Mouse (Mus musculus) embryonic facial prominence, embryonic 13.5 days (tissue): Measurements from ENCODE around the gene Gm43064. TPM values are rescaled to one million over a fixed set of nuclear protein-coding genes. Genes with fewer than 3 reads are reported as not detected.
"Not testable (repeated sequence)": the region's sequence is repeated elsewhere in the genome, so short reads cannot be mapped to it uniquely, and the experiment has no call there.

Experiments
- ATAC-seq: fragments of 200-750 bp; cut with Nextera tagmentation; 2 replicates; pipeline ENCODE4 v1.8.0; 2017; ENCODE audit warnings: low read depth; ENCODE audit not compliant: insufficient number of reproducible peaks, insufficient read depth, low FRiP score, low TSS enrichment
- H3K27ac ChIP-seq: fragments of 300-500 bp; sonication (generic); 2 replicates; pipeline ENCODE4 v1.5.1; 2015; ENCODE audit warnings: moderate library complexity, mild to moderate bottlenecking, inconsistent platforms
- H3K27me3 ChIP-seq: fragments of 300-500 bp; sonication (generic); 2 replicates; pipeline ENCODE4 v1.6.1; 2015; ENCODE audit warnings: mild to moderate bottlenecking, inconsistent platforms
- H3K36me3 ChIP-seq: fragments of 300-500 bp; sonication (generic); 2 replicates; pipeline ENCODE4 v1.6.1; 2015; ENCODE audit warnings: mild to moderate bottlenecking, inconsistent platforms
- H3K4me1 ChIP-seq: fragments of 300-500 bp; sonication (generic); 2 replicates; pipeline ENCODE4 v1.6.1; 2015; ENCODE audit warnings: inconsistent platforms
- H3K4me2 ChIP-seq: fragments of 300-500 bp; sonication (generic); 2 replicates; pipeline ENCODE4 v1.6.1; 2015; ENCODE audit warnings: moderate library complexity, mild to moderate bottlenecking, inconsistent platforms
- H3K4me3 ChIP-seq: fragments of 300-500 bp; sonication (generic); 2 replicates; pipeline ENCODE4 v1.5.1; 2015; ENCODE audit warnings: mild to moderate bottlenecking, inconsistent platforms
- H3K9ac ChIP-seq: fragments of 300-500 bp; sonication (generic); 2 replicates; pipeline ENCODE4 v1.6.1; 2015; ENCODE audit warnings: mild to moderate bottlenecking, inconsistent platforms
- H3K9me3 ChIP-seq: fragments of 300-500 bp; sonication (generic); 2 replicates; pipeline ENCODE4 v1.6.1; 2016; ENCODE audit warnings: inconsistent platforms
- WGBS: fragments of 180-500 bp; shearing (Covaris S2); methylation state at CpG from one replicate; pipeline ENCODE4 v1.1.7; 2015; ENCODE audit warnings: mixed read lengths; 5-methylcytosine and 5-hydroxymethylcytosine counted together
- polyA plus RNA-seq: library from polyadenylated mRNA; unstranded; fragments of >200 nt; fragmentation: Nextera tagmentation; extraction: Ambion mirVana; gene quantifications from 2 replicates; pipeline ENCODE4 v1.2.1, GENCODE M21; 2015

The Gm43064 gene
- polyA plus RNA-seq, 1 experiment from 2014 or later = 0.24 TPM

GRCm38 (mm10) chr3:103782844-103783609 is 26.3 kb upstream of the Gm43064 start:
- Histone ChIP-seq H3K4me1 (peaks cover 13% of the 10 kb centered on the region), H3K4me2 (no peak overlapping the region), H3K9me3 (no peaks in the 10 kb centered on the region), H3K27me3 (no peaks in the 10 kb centered on the region), H3K9ac (no peak overlapping the region), H3K27ac (no peak overlapping the region), H3K36me3 (peaks cover 4% of the 10 kb centered on the region; the same call in 1 of the 2 replicates), H3K4me3 (no peak overlapping the region)
- no peak for ATAC-seq
- WGBS = 81% methylated on average over 4 of the region's 4 CpGs

- ATAC-seq = no peak
- no peaks in the 10 kb centered on the region for H3K36me3 ChIP-seq
- H3K9me3 ChIP-seq = no peaks in the 10 kb centered on the region
- peaks cover 33% of the 10 kb centered on the region for H3K4me1 ChIP-seq
- no peaks in the 10 kb centered on the region for H3K27me3 ChIP-seq
- 68% methylated on average over 7 of the region's 7 CpGs for WGBS
- no peak overlapping the region for H3K9ac ChIP-seq
- 0 out of 2 replicates have a peak overlapping the region, but pooled peaks have one; percentile 28 for H3K27ac ChIP-seq
- H3K4me3 ChIP-seq = no peak overlapping the region
- H3K4me2 ChIP-seq = no peak overlapping the region
These were observed 22.1 kb upstream of the Gm43064 start for GRCm38 (mm10) chr3:103787225-103787624.

- H3K9ac ChIP-seq = no peak overlapping the region
- no peak overlapping the region for H3K27ac ChIP-seq
- no peaks in the 10 kb centered on the region for H3K27me3 ChIP-seq
- no peak for ATAC-seq
- H3K36me3 ChIP-seq = no peaks in the 10 kb centered on the region
- WGBS = 67% methylated on average over 7 of the region's 7 CpGs
- H3K4me3 ChIP-seq = peak overlapping the region; percentile 94
- H3K9me3 ChIP-seq = no peaks in the 10 kb centered on the region
- H3K4me1 ChIP-seq = peaks cover 26% of the 10 kb centered on the region
- H3K4me2 ChIP-seq = peak overlapping the region; percentile 72
These were observed 20.3 kb upstream of the Gm43064 start for GRCm38 (mm10) chr3:103789096-103789495.

GRCm38 (mm10) chr3:103789891-103790345 is 19.5 kb upstream of the Gm43064 start:
- H3K4me2 ChIP-seq = peak overlapping the region; percentile 72
- H3K36me3 ChIP-seq = no peaks in the 10 kb centered on the region
- 3% methylated on average over 14 of the region's 14 CpGs for WGBS
- ATAC-seq = no peak
- peak overlapping the region; percentile 94 for H3K4me3 ChIP-seq
- peak overlapping the region; percentile 89 for H3K27ac ChIP-seq
- no peaks in the 10 kb centered on the region for H3K27me3 ChIP-seq
- H3K9ac ChIP-seq = peak overlapping the region; percentile 96
- H3K9me3 ChIP-seq = no peaks in the 10 kb centered on the region
- H3K4me1 ChIP-seq = peaks cover 26% of the 10 kb centered on the region

GRCm38 (mm10) chr3:103790346-103791145 is 18.8 kb upstream of the Gm43064 start:
- Histone ChIP-seq H3K9me3 (no peaks in the 10 kb centered on the region), H3K36me3 (no peaks in the 10 kb centered on the region), H3K27ac (peak overlapping the region; percentile 89), H3K9ac (peak overlapping the region; percentile 96), H3K4me1 (peaks cover 26% of the 10 kb centered on the region), H3K4me2 (peak overlapping the region; percentile 72), H3K4me3 (peak overlapping the region; percentile 94), H3K27me3 (no peaks in the 10 kb centered on the region)
- ATAC-seq = peak; percentile 77
- under 1% methylated on average over 53 of the region's 61 CpGs for WGBS

- Histone ChIP-seq H3K9ac (peak within 1 kb of the TSS; percentile 96), H3K4me1 (peaks cover 26% of the 10 kb centered on the region), H3K9me3 (no peaks in the 10 kb centered on the region), H3K36me3 (no peaks in the 10 kb centered on the region), H3K27me3 (no peaks in the 10 kb centered on the region), H3K4me2 (peak within 1 kb of the TSS; percentile 72), H3K27ac (peak within 1 kb of the TSS; percentile 89), H3K4me3 (peak within 1 kb of the TSS; percentile 94)
- ATAC-seq = peak; percentile 93
- WGBS = 10% methylated on average over 46 of the region's 49 CpGs
These were observed 17.9 kb upstream of the Gm43064 start, which contains the start of gene Hipk1 for GRCm38 (mm10) chr3:103791230-103792110. Gene Hipk1 (minus strand): TSS chr3:103791563.

- 79% methylated on average over 5 of the region's 5 CpGs for WGBS
- not testable (repeated sequence) for H3K9me3 ChIP-seq, H3K36me3 ChIP-seq, H3K27ac ChIP-seq, ATAC-seq, H3K4me3 ChIP-seq, H3K27me3 ChIP-seq, H3K9ac ChIP-seq
- Histone ChIP-seq H3K4me2 (peak overlapping the region; percentile 72; the same call in 1 of the 2 replicates), H3K4me1 (peaks cover 26% of the 10 kb centered on the region)
These were observed 17.3 kb upstream of the Gm43064 start for GRCm38 (mm10) chr3:103792111-103792406.

- no peak overlapping the region for H3K9ac ChIP-seq
- no peak for ATAC-seq
- H3K36me3 ChIP-seq = no peaks in the 10 kb centered on the region
- no peak overlapping the region for H3K4me3 ChIP-seq
- 79% methylated on average over 1 of the region's 1 CpGs for WGBS
- H3K4me2 ChIP-seq = no peak overlapping the region
- no peak overlapping the region for H3K27ac ChIP-seq
- H3K4me1 ChIP-seq = peaks cover 21% of the 10 kb centered on the region
- no peaks in the 10 kb centered on the region for H3K27me3 ChIP-seq
- no peaks in the 10 kb centered on the region for H3K9me3 ChIP-seq
These were observed 16.8 kb upstream of the Gm43064 start for GRCm38 (mm10) chr3:103792566-103792965.

GRCm38 (mm10) chr3:103796389-103796788 is 13.0 kb upstream of the Gm43064 start:
- Histone ChIP-seq H3K9ac (no peak overlapping the region), H3K4me2 (no peak overlapping the region), H3K36me3 (0 out of 2 replicates have a peak, but pooled peaks cover 3% of the 10 kb centered on the region), H3K27ac (no peak overlapping the region), H3K27me3 (no peaks in the 10 kb centered on the region), H3K4me3 (no peak overlapping the region), H3K4me1 (peaks cover 3% of the 10 kb centered on the region; the same call in 1 of the 2 replicates), H3K9me3 (no peaks in the 10 kb centered on the region)
- 65% methylated on average over 2 of the region's 2 CpGs for WGBS
- ATAC-seq = no peak

- no peak overlapping the region for H3K27ac ChIP-seq
- no peak for ATAC-seq
- no peaks in the 10 kb centered on the region for H3K4me1 ChIP-seq
- H3K4me2 ChIP-seq = no peak overlapping the region
- H3K9ac ChIP-seq = no peak overlapping the region
- H3K4me3 ChIP-seq = no peak overlapping the region
- no peaks in the 10 kb centered on the region for H3K9me3 ChIP-seq
- 84% methylated on average over 2 of the region's 2 CpGs for WGBS
- no peaks in the 10 kb centered on the region for H3K27me3 ChIP-seq
- peaks cover 26% of the 10 kb centered on the region for H3K36me3 ChIP-seq
These were observed 9.9 kb upstream of the Gm43064 start for GRCm38 (mm10) chr3:103799507-103799906.
